Mouse (Mus musculus): ENCODE results near the gene Spem2. TPM values are rescaled to one million over a fixed set of nuclear protein-coding genes. Genes with fewer than 3 reads are reported as not detected.

Spem2 gene
- total RNA-seq, 2 experiments from 2014 or later, result not detected

GRCm38 (mm10) chr11:69802648-69803105, 15.6 kb downstream of the Spem2 start:
- DNase-seq (ENCODE audit: low spot score in 2 of 2), result peak; percentile 80 to 83
- H3K27ac ChIP-seq, result peak overlapping the region; percentile 82
- peak overlapping the region; percentile 63 for H3K4me3 ChIP-seq
- no peak for TF ChIP-seq CTCF (conservative IDR thresholded peaks at IDR 0.05)

GRCm38 (mm10) chr11:69801379-69801977, 16.8 kb downstream of the Spem2 start, which contains the start of gene Fgf11:
Fgf11 (minus strand) TSS chr11:69801857.
- no peak for TF ChIP-seq CTCF (conservative IDR thresholded peaks at IDR 0.05)
- H3K27ac ChIP-seq, result peak within 1 kb of the TSS; percentile 82
- H3K4me3 ChIP-seq, result peak within 1 kb of the TSS; percentile 63
- no peak for DNase-seq (ENCODE audit: low spot score in 2 of 2)

- Histone ChIP-seq H3K27ac (peak overlapping the region; percentile 82), H3K4me3 (peak overlapping the region; percentile 63)
- no peak for TF ChIP-seq CTCF (conservative IDR thresholded peaks at IDR 0.05)
- DNase-seq (ENCODE audit: low spot score in 2 of 2), result no peak
These were observed 17.7 kb downstream of the Spem2 start for GRCm38 (mm10) chr11:69800392-69801197.

GRCm38 (mm10) chr11:69800138-69800391, 18.2 kb downstream of the Spem2 start:
- TF ChIP-seq CTCF (conservative IDR thresholded peaks at IDR 0.05), result no peak
- peak overlapping the region; percentile 63 for H3K4me3 ChIP-seq
- no peak for DNase-seq (ENCODE audit: low spot score in 2 of 2)
- H3K27ac ChIP-seq, result peak overlapping the region; percentile 82

- Histone ChIP-seq H3K4me3 (peak overlapping the region; percentile 63; the same call in 1 of the 2 replicates), H3K27ac (peak overlapping the region; percentile 82; the same call in 1 of the 2 replicates)
- peak; percentile 13; the same call in 1 of the 2 replicates for TF ChIP-seq CTCF (conservative IDR thresholded peaks at IDR 0.05)
- DNase-seq (ENCODE audit: low spot score in 2 of 2), result no peak
These were observed 18.7 kb downstream of the Spem2 start for GRCm38 (mm10) chr11:69799394-69800137.

DNA sequence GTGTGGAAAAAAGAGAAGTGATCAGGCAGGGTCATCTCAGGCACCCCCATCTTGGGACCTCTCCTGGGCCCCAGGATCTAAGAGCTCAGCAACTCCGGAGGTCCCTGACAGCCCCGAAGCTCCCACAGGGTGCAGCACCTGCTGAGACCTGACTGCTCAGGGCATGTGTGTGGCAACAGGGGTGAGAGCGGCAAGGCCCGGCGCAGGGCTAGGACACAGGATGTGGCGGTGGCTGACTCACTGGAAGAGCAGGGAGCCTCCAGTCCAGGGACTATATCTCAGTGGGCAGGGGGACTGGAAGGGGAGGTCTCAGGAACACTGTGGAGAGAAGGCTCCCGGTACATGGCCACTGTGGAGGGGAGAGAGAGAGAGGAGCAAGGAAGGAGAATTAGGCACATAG, 20.3 kb downstream of the Spem2 start:
- no peak for TF ChIP-seq CTCF (conservative IDR thresholded peaks at IDR 0.05)
- no peak overlapping the region for H3K4me3 ChIP-seq
- no peak for DNase-seq (ENCODE audit: low spot score in 2 of 2)
- no peak overlapping the region for H3K27ac ChIP-seq

DNA sequence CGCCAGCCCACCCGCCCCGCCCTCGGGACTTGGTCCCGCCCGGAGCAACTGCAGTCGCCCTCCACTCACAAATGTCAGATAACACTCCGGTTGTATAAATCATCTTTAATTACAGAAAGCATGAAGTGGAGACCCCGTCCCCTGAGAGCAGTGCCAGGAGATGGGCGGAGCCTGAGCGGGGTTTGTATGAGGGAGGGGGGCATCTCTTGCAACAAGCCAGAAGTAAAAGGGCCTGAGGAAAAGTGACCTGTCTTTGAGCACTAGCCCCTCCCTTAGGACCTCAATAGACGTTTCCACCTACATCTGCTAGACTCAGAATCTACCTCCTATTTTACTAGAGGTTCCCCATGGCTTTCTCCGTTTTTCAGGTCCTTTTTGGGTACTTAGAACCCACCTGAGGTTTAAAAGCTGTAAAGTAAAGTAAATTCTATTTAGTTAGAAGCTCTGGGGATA, 22.3 kb downstream of the Spem2 start:
- peak overlapping the region; percentile 63 for H3K4me3 ChIP-seq

DNA sequence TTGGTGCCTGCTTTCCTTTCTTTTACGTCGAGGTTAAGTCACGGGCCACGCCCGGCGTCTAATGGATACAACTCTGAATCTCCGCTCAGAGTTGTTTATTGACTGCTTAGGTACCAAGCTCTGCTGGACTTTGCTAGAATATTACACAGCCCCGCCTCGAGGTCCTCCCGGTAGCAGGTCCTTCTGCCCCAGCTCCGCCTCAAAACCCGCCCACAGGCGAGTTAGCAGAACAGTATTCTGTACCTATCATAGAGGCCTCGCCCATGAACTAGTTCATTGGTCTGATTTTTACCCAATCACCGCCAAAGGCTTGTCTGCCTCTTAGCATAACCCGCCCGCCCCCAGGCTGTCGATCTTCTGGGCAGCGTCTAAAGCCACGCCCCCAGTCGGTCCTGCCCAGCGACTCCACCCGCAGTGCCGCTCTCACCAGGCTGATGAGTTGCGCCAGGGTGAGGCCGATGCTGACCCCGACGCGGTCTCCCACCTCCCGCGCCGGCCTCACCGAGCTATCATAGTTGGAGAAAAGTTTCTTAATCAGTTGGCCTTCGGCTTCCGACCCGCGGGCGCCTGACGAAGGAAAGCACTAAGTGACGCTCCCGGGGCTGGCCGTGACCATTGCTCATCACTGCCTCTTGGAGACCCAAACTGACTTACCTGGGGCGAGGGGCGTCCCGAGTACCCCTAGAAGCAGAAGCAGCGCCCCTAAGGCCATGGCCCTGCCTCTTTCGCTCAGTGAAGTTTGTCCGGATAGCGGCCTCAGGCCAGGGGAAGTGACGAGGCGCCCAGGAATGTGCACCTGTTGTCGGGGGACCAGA, 22.9 kb downstream of the Spem2 start, which contains the start of gene Chrnb1:
TSS of gene Chrnb1 (minus strand) at position 776 of the 815 bp plus-strand sequence.
- TF ChIP-seq CTCF (conservative IDR thresholded peaks at IDR 0.05), result peak; percentile 44
- DNase-seq (ENCODE audit: low spot score in 2 of 2), result peak; percentile 84 to 95
- H3K27ac ChIP-seq, result peak within 1 kb of the TSS; percentile 77
- H3K4me3 ChIP-seq, result peak within 1 kb of the TSS; percentile 63

More for the DNA sequence above, 22.3 kb downstream of the Spem2 start:
- DNase-seq (ENCODE audit: low spot score in 2 of 2), result no peak
- TF ChIP-seq CTCF (conservative IDR thresholded peaks at IDR 0.05), result no peak
- H3K27ac ChIP-seq, result peak overlapping the region; percentile 77; the same call in 1 of the 2 replicates

DNA sequence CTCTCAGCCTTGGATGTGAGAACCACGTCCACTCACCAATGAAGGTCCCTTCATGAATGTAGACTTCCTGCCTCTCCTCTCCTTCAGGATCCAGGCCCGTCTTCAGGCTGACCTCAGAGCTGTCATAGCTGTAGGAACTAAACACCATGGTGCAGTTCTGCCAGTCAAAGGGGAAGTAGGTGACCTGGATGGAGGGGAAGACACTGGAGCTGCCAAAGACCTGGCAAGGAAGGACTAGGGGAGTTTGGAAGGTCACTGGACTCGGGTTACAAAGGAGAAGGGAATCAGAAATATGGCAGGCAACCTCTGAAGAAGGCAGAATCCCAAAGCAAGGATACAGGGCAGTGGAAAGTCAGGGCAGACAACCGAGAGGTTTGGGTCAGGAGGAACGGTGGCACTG, 24.8 kb downstream of the Spem2 start:
- Histone ChIP-seq H3K27ac (no peak overlapping the region), H3K4me3 (no peak overlapping the region)
- TF ChIP-seq CTCF (conservative IDR thresholded peaks at IDR 0.05), result no peak
- DNase-seq (ENCODE audit: low spot score in 2 of 2), result no peak

DNA sequence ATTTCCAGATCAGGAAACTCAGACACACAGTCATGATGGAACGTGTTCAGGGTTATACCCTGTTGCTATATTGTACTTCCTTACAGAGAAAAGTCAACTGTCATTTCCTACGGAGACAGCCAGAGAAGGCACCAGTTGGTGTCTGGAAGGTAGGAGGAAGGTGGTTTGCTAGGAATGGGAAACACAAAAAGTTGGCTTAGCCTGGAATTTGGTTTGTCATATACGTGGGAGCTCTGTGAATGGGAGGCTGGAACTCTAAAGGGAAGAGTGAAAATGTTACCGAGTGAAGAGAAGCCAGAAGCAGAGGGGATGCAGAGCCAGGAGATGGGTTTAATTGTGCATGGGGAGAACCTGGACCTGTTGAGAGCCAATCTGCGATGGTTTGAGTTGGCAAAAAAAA, 26.8 kb downstream of the Spem2 start:
- Histone ChIP-seq H3K27ac (no peak overlapping the region), H3K4me3 (no peak overlapping the region)
- no peak for TF ChIP-seq CTCF (conservative IDR thresholded peaks at IDR 0.05)
- no peak for DNase-seq (ENCODE audit: low spot score in 2 of 2)

- TF ChIP-seq CTCF (conservative IDR thresholded peaks at IDR 0.05), result no peak
- Histone ChIP-seq H3K4me3 (no peak overlapping the region), H3K27ac (no peak overlapping the region)
- DNase-seq (ENCODE audit: low spot score in 2 of 2), result no peak
These were observed 28.8 kb downstream of the Spem2 start for GRCm38 (mm10) chr11:69789431-69789830.

- Histone ChIP-seq H3K27ac (no peak overlapping the region), H3K4me3 (no peak overlapping the region)
- no peak for DNase-seq (ENCODE audit: low spot score in 2 of 2)
- TF ChIP-seq CTCF (conservative IDR thresholded peaks at IDR 0.05), result no peak
These were observed 31.0 kb downstream of the Spem2 start for GRCm38 (mm10) chr11:69787306-69787705.
